Mouse (Mus musculus) bone marrow macrophage, adult 2 months (primary cell): Measurements from ENCODE around the gene Cox10.

Experiments used
- CTCF ChIP-seq: IDR thresholded peaks from 2 replicates; pipeline ENCODE4 v1.5.1; 2012; ENCODE audit warnings: low read depth, mild to moderate bottlenecking, low read length, moderate library complexity
- POLR2A ChIP-seq: IDR thresholded peaks from 2 replicates; pipeline ENCODE4 v1.6.1; 2012; ENCODE audit warnings: mild to moderate bottlenecking, low read depth, low read length, borderline replicate concordance

GRCm38 (mm10) chr11:64066001-64066400 is 13.3 kb downstream of the Cox10 start:
- TF ChIP-seq CTCF (no peak), POLR2A (no peak)
